Mouse (Mus musculus) ES-E14 (cell line): ENCODE data around the gene Sorcs2. TPM values are rescaled to one million over a fixed set of nuclear protein-coding genes. Genes with fewer than 3 reads are reported as not detected.

Experiments used
- DNase-seq: peaks from one replicate; pipeline ENCODE4 v3.0.0-alpha.2; 2013; ENCODE audit warnings: low read depth, low spot score
- H3K27ac ChIP-seq: 2 replicates; pipeline ENCODE4 v1.5.1; 2012; ENCODE audit warnings: low read depth, mild to moderate bottlenecking, low read length, moderate library complexity, mixed read lengths; ENCODE audit not compliant: poor library complexity, insufficient read depth, severe bottlenecking
- H3K36me3 ChIP-seq: 2 replicates; pipeline ENCODE4 v1.6.1; 2012; ENCODE audit warnings: mild to moderate bottlenecking, low read length, moderate library complexity, mixed read lengths; ENCODE audit not compliant: control insufficient read depth, poor library complexity, insufficient read depth, severe bottlenecking
- H3K4me1 ChIP-seq, 2 experiments: fragments of 150-350 bp in 1 of 2; sonication (generic) in 1 of 2; 2 replicates each; pipeline ENCODE4 v1.6.1; 2012; ENCODE audit warnings: low read length in 2 of 2, mild to moderate bottlenecking in 1 of 2, mixed read lengths in 1 of 2; ENCODE audit not compliant: control insufficient read depth in 2 of 2, insufficient read depth in 2 of 2, poor library complexity in 1 of 2
- H3K4me3 ChIP-seq, 2 experiments: fragments of 150-350 bp in 1 of 2; sonication (generic) in 1 of 2; 2 replicates each; pipeline ENCODE4 v1.5.1; 2012; ENCODE audit warnings: low read length in 2 of 2, low read depth in 1 of 2, mild to moderate bottlenecking in 1 of 2, mixed read lengths in 1 of 2; ENCODE audit not compliant: insufficient read depth in 1 of 2, poor library complexity in 1 of 2, severe bottlenecking in 1 of 2
- H3K9ac ChIP-seq: 2 replicates; pipeline ENCODE4 v1.6.1; 2012; ENCODE audit warnings: low read depth, mild to moderate bottlenecking, low read length, mixed read lengths; ENCODE audit not compliant: poor library complexity, insufficient read depth, severe bottlenecking
- H3K9me3 ChIP-seq: fragments of 150-350 bp; sonication (generic); 2 replicates; pipeline ENCODE4 v1.6.1; 2012; ENCODE audit warnings: low read depth, mild to moderate bottlenecking, low read length; ENCODE audit not compliant: control insufficient read depth, insufficient read depth
- CHD2 ChIP-seq: IDR thresholded peaks from 2 replicates; pipeline ENCODE4 v1.6.1; 2014; ENCODE audit warnings: mild to moderate bottlenecking, low read depth, low read length, inconsistent platforms
- HCFC1 ChIP-seq: IDR thresholded peaks from 2 replicates; pipeline ENCODE4 v1.6.1; 2012; ENCODE audit warnings: low read length, inconsistent platforms, borderline replicate concordance; ENCODE audit not compliant: insufficient read depth
- MAFK ChIP-seq: IDR thresholded peaks from 2 replicates; pipeline ENCODE4 v1.6.1; 2014; ENCODE audit warnings: mild to moderate bottlenecking, low read depth, low read length, inconsistent platforms; ENCODE audit not compliant: insufficient read depth
- ZC3H11A ChIP-seq: IDR thresholded peaks from 2 replicates; pipeline ENCODE4 v1.6.1; 2012; ENCODE audit warnings: low read depth, mild to moderate bottlenecking, inconsistent platforms, low read length, borderline replicate concordance
- ZNF384 ChIP-seq: IDR thresholded peaks from 2 replicates; pipeline ENCODE4 v1.6.1; 2012; ENCODE audit warnings: low read depth, low read length, inconsistent platforms
- in situ Hi-C, 2 experiments: fragments of 600-800 bp; cut with MboI; formaldehyde crosslinking; loops; one replicate each; pipeline ENCODE4 v1.15.1; 2025; ENCODE audit warnings: low sequenced_read_pairs in 2 of 2, inconsistent platforms in 1 of 2; ENCODE audit not compliant: unreplicated experiment in 2 of 2
- total RNA-seq: library from RNA; depleted of rRNA; stranded (reverse); fragments of 300-350 nt; gene quantifications from 2 replicates; pipeline ENCODE4 v1.2.3, GENCODE M21; 2012

Sorcs2 gene
- total RNA-seq, 1 experiment: 5.4 TPM

- Histone ChIP-seq H3K9me3 (no peaks in the 10 kb centered on the region), H3K4me1 (no peaks in the 10 kb centered on the region), H3K9ac (no peak overlapping the region), H3K36me3 (no peaks in the 10 kb centered on the region), H3K4me3 (no peak overlapping the region), H3K27ac (no peak overlapping the region)
- in situ Hi-C loops: no loop called here
- no peak for DNase-seq
- TF ChIP-seq MAFK: no peak
- no peak for TF ChIP-seq CHD2
- no peak for TF ChIP-seq ZNF384
- no peak for TF ChIP-seq ZC3H11A
- TF ChIP-seq HCFC1: no peak
Measured at GRCm38 (mm10) chr5:36007649-36008048, 390.3 kb downstream of the Sorcs2 start.

DNA sequence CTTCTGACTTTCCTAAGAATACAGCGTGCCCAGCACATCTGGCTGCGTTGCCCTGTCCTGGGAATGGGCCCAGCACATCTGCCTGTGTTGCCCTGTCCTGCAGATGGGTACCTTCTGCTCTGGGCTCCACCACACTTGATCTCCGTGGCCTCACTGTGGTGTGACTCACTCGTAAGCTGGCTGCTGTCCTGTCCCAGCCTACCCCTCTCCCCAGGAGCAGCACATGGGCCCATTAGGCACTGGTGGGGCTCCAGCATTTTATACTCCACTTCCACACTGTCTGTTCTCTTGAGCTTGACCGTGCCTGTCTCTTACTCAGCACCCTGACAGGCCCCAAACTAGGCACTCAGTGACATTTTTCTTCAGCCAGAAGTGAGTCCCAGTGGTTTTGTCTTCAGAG lies 391.4 kb downstream of the Sorcs2 start:
- H3K27ac ChIP-seq: no peak overlapping the region
- H3K9ac ChIP-seq: no peak overlapping the region
- no peak for TF ChIP-seq MAFK
- TF ChIP-seq CHD2: no peak
- no peak for TF ChIP-seq ZC3H11A
- TF ChIP-seq HCFC1: no peak
- TF ChIP-seq ZNF384: no peak
- H3K4me1 ChIP-seq: no peaks in the 10 kb centered on the region
- no peaks in the 10 kb centered on the region for H3K36me3 ChIP-seq
- no peaks in the 10 kb centered on the region for H3K9me3 ChIP-seq
- H3K4me3 ChIP-seq: no peak overlapping the region
- in situ Hi-C loops: no loop called here
- DNase-seq: no peak

DNA sequence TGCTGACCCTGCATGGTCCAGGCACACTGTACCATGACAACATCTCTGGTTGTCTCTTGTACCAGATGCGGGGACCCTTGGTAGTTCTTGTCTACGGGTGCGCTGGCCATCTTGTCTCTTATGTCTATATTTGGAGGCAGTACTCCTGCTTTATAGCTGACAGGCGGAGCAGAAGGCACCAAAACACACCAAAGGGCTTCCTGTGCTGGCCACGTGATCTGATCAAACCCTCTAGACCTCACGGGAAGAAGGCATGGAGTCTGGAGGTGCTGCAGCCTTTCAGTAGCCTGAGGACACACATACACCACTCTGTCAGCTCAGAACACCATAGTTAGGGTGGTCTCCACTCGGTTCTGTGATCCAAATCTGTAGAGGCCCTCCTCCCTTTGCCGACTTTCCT lies 391.8 kb downstream of the Sorcs2 start:
- TF ChIP-seq MAFK (no peak), ZNF384 (no peak), HCFC1 (no peak), CHD2 (no peak), ZC3H11A (no peak)
- no peaks in the 10 kb centered on the region for H3K4me1 ChIP-seq
- in situ Hi-C loops: no loop called here
- no peak overlapping the region for H3K4me3 ChIP-seq
- no peak overlapping the region for H3K27ac ChIP-seq
- no peak for DNase-seq
- no peaks in the 10 kb centered on the region for H3K9me3 ChIP-seq
- H3K36me3 ChIP-seq: no peaks in the 10 kb centered on the region
- no peak overlapping the region for H3K9ac ChIP-seq

- Histone ChIP-seq H3K9ac (no peak overlapping the region), H3K4me1 (no peaks in the 10 kb centered on the region), H3K4me3 (no peak overlapping the region), H3K36me3 (no peaks in the 10 kb centered on the region), H3K9me3 (no peaks in the 10 kb centered on the region), H3K27ac (no peak overlapping the region)
- in situ Hi-C loops: no loop called here
- DNase-seq: no peak
- TF ChIP-seq ZNF384: no peak
- no peak for TF ChIP-seq CHD2
- no peak for TF ChIP-seq HCFC1
- no peak for TF ChIP-seq ZC3H11A
- no peak for TF ChIP-seq MAFK
Measured at GRCm38 (mm10) chr5:36003797-36004196, 394.1 kb downstream of the Sorcs2 start.
